Comparison of ENCODE assay signal across 8 mouse cellular contexts in the genomic region with DNA sequence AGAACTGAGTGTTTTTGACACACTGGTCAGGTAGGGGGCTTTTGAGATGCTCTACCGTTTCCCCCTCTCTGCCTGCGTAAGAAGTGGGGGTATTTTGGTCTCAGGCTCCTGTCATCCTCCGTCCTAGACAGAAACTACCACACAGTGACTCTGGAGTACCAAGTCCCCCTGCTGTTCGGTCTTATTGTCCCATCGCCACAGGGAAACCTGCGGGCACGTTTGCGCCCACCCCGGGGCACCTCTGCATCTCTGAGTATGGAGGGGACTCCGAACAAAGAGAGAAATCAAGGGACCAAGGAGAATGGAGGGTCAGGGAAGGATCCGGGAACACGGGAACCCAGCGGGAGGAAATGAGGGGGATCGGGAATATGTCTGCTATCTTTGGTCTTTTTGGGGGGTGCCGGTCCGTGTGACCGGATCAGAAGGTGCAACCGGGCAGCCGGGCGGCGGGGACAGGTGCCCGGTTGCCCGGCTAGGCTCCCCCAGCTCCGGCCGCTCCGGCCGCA. TPM values are rescaled to one million over a fixed set of nuclear protein-coding genes. Genes with fewer than 3 reads are reported as not detected.
DNase-seq lines count a peak whose midpoint lies in the region; ATAC-seq and TF ChIP-seq lines count a peak whose summit lies in the region.

No protein-coding gene starts in this region.

- peaks cover 46% of the 10 kb centered on the region for H3K4me1 ChIP-seq in G1E (ENCODE audit: insufficient read depth, low read depth, low read length)
- H3K4me1 ChIP-seq in hindbrain, embryonic 11.5 days (replicated peaks; ENCODE audit: control insufficient read depth, insufficient read depth, low read length), result no peaks in the 10 kb centered on the region
- peaks cover 34% of the 10 kb centered on the region for H3K4me1 ChIP-seq in liver, embryonic 15.5 days (replicated peaks)
- H3K4me1 ChIP-seq in neural tube, embryonic 12.5 days, result peaks cover 13% of the 10 kb centered on the region; the same call in 1 of the 2 replicates

- DNase-seq in heart, adult 18-20 months, result peak; percentile 68 to 86
- DNase-seq in heart, adult 11 months, result no peak
- DNase-seq in G1E (ENCODE audit: low spot score), result peak; percentile 54
- DNase-seq in hindbrain, embryonic 11.5 days (ENCODE audit: low spot score), result peak; percentile 77
- DNase-seq in left cerebral cortex, adult 11 months (ENCODE audit: low spot score), result no peak

- WGBS in hindbrain, embryonic 11.5 days, result under 1% methylated on average over 27 of the region's 27 CpGs
- under 1% methylated on average over 27 of the region's 27 CpGs for WGBS in liver, embryonic 15.5 days (ENCODE audit: insufficient replicate concordance)
- under 1% methylated on average over 27 of the region's 27 CpGs for WGBS in neural tube, embryonic 12.5 days

- TF ChIP-seq CTCF in G1E (IDR thresholded peaks at IDR 0.05; ENCODE audit: low read depth, low read length), result no peak

- H3K9ac ChIP-seq in hindbrain, embryonic 11.5 days (ENCODE audit: low read depth, low read length), result peak overlapping the region; percentile 81
- peak overlapping the region; percentile 85 for H3K9ac ChIP-seq in liver, embryonic 15.5 days
- H3K9ac ChIP-seq in neural tube, embryonic 12.5 days, result peak overlapping the region; percentile 86

- peak overlapping the region; percentile 85 for H3K4me3 ChIP-seq in G1E (ENCODE audit: low read depth, low read length)
- peak overlapping the region; percentile 69 for H3K4me3 ChIP-seq in hindbrain, embryonic 11.5 days (ENCODE audit: low read depth, low read length)
- H3K4me3 ChIP-seq in liver, embryonic 15.5 days (replicated peaks), result peak overlapping the region; percentile 79
- peak overlapping the region; percentile 61 for H3K4me3 ChIP-seq in neural tube, embryonic 12.5 days

- peaks cover 15% of the 10 kb centered on the region for H3K36me3 ChIP-seq in G1E (replicated peaks)
- H3K36me3 ChIP-seq in hindbrain, embryonic 11.5 days (ENCODE audit: control insufficient read depth, insufficient read depth, low read length), result peaks cover 2% of the 10 kb centered on the region; the same call in 1 of the 2 replicates
- peaks cover 11% of the 10 kb centered on the region for H3K36me3 ChIP-seq in liver, embryonic 15.5 days (replicated peaks)
- peaks cover 11% of the 10 kb centered on the region for H3K36me3 ChIP-seq in neural tube, embryonic 12.5 days

- H3K27me3 ChIP-seq in G1E (ENCODE audit: insufficient read depth, low read length), result peaks cover 3% of the 10 kb centered on the region; the same call in 1 of the 2 replicates
- no peaks in the 10 kb centered on the region for H3K27me3 ChIP-seq in hindbrain, embryonic 11.5 days (ENCODE audit: control insufficient read depth, insufficient read depth, low read length)
- H3K27me3 ChIP-seq in liver, embryonic 15.5 days, result no peaks in the 10 kb centered on the region
- H3K27me3 ChIP-seq in neural tube, embryonic 12.5 days (replicated peaks), result no peaks in the 10 kb centered on the region

- H3K9me3 ChIP-seq in G1E (replicated peaks), result no peaks in the 10 kb centered on the region
- no peaks in the 10 kb centered on the region for H3K9me3 ChIP-seq in hindbrain, embryonic 11.5 days (ENCODE audit: control insufficient read depth, low read length)
- no peaks in the 10 kb centered on the region for H3K9me3 ChIP-seq in liver, embryonic 15.5 days (replicated peaks)
- H3K9me3 ChIP-seq in neural tube, embryonic 12.5 days, result no peaks in the 10 kb centered on the region

- ATAC-seq in G1E (ENCODE audit: extremely low read depth, insufficient number of reproducible peaks, low FRiP score, poor library complexity, severe bottlenecking), result no peak
- ATAC-seq in erythroblast, adult 5-6 weeks (replicated peaks; ENCODE audit: low FRiP score, poor library complexity, severe bottlenecking), result 0 out of 2 replicates have a peak, but pooled peaks have one; percentile 29
- peak; percentile 70 for ATAC-seq in hindbrain, embryonic 11.5 days (ENCODE audit: low FRiP score)
- ATAC-seq in liver, embryonic 15.5 days (ENCODE audit: insufficient read depth), result peak; percentile 47
- peak; percentile 57 for ATAC-seq in neural tube, embryonic 12.5 days (ENCODE audit: low FRiP score, low read depth)

- H3K4me2 ChIP-seq in hindbrain, embryonic 11.5 days (replicated peaks; ENCODE audit: low read depth, low read length), result peak overlapping the region; percentile 73
- H3K4me2 ChIP-seq in liver, embryonic 15.5 days, result peak overlapping the region; percentile 90
- peak overlapping the region; percentile 67 for H3K4me2 ChIP-seq in neural tube, embryonic 12.5 days (replicated peaks)

- H3K27ac ChIP-seq in hindbrain, embryonic 11.5 days (ENCODE audit: low read depth, low read length), result peak overlapping the region; percentile 98
- peak overlapping the region; percentile 91 for H3K27ac ChIP-seq in liver, embryonic 15.5 days (replicated peaks)
- H3K27ac ChIP-seq in neural tube, embryonic 12.5 days, result peak overlapping the region; percentile 97

RNA-seq across cellular contexts. Expression of a gene that starts 0.6 kb away (rescaled TPM):
- 10 to 100 TPM; 64.8 to 69.7 TPM for total RNA-seq in heart, adult 18-20 months (2021)
- 90.9 and 104 TPM in 2 replicates for total RNA-seq in G1E (2014; fragmentation: Nextera tagmentation)
- total RNA-seq in G1E (2017), result 88.2 and 101 TPM in 2 replicates
- 25.3 and 26.3 TPM in 2 replicates for polyA plus RNA-seq in G1E (2012)
- 20.8 and 21.9 TPM in 2 replicates for total RNA-seq in erythroblast, adult 5-6 weeks (2015; ENCODE audit: low replicate concordance)
- total RNA-seq in erythroblast, adult 5-6 weeks (2017; ENCODE audit: low replicate concordance), result 19.7 and 37.8 TPM in 2 replicates
- 74.1 and 77.9 TPM in 2 replicates for polyA plus RNA-seq in hindbrain, embryonic 11.5 days (2014; fragmentation: Nextera tagmentation; extraction: Ambion mirVana)
- polyA plus RNA-seq in liver, embryonic 15.5 days (2015; fragmentation: Nextera tagmentation; extraction: Ambion mirVana), result 20.6 and 21.3 TPM in 2 replicates
- 68.1 and 70.8 TPM in 2 replicates for polyA plus RNA-seq in neural tube, embryonic 12.5 days (2016; fragmentation: Nextera tagmentation; extraction: Ambion mirVana)

Comparison
In these comparisons a context has a peak if more than half of its experiments do, and no peak if none do; other contexts are left out.
1. DNase-seq: peak in heart, adult 18-20 months (2 of 2), G1E (single experiment) and hindbrain, embryonic 11.5 days (single experiment); none in heart, adult 11 months (single experiment) and left cerebral cortex, adult 11 months (single experiment).
2. Peak in every context shown above with its lines, with median percentiles within 50 percentile points of each other: H3K4me3 ChIP-seq, H3K27ac ChIP-seq, H3K4me2 ChIP-seq and H3K9ac ChIP-seq.